Mouse (Mus musculus) small intestine, adult 2 months (tissue): ENCODE measurements around the gene Ccdc34. TPM values are rescaled to one million over a fixed set of nuclear protein-coding genes. Genes with fewer than 3 reads are reported as not detected.
A peak's percentile ranks its signal among the peaks of the same experiment; 100 is the strongest.

Experiments
- H3K27ac ChIP-seq: fragments of 200-500 bp; 2 replicates; pipeline ENCODE4 v1.5.1; 2012; ENCODE audit warnings: low read depth, low read length, control low read depth, inconsistent platforms; ENCODE audit not compliant: insufficient read depth
- H3K27me3 ChIP-seq: fragments of 200-500 bp; 2 replicates; pipeline ENCODE4 v1.6.1; 2012; ENCODE audit warnings: mild to moderate bottlenecking, moderate library complexity, low read length, inconsistent platforms; ENCODE audit not compliant: control insufficient read depth, insufficient read depth
- H3K36me3 ChIP-seq: fragments of 200-500 bp; 2 replicates; pipeline ENCODE4 v1.6.1; 2012; ENCODE audit warnings: mild to moderate bottlenecking, low read length, control low read depth, inconsistent platforms; ENCODE audit not compliant: control insufficient read depth, insufficient read depth
- H3K4me1 ChIP-seq: fragments of 200-500 bp; 2 replicates; pipeline ENCODE4 v1.6.1; 2012; ENCODE audit warnings: low read length, inconsistent platforms, mixed read lengths; ENCODE audit not compliant: control insufficient read depth, insufficient read depth, insufficient read length
- H3K4me3 ChIP-seq: fragments of 200-500 bp; 2 replicates; pipeline ENCODE4 v1.5.1; 2012; ENCODE audit warnings: low read depth, mild to moderate bottlenecking, control low read depth, inconsistent platforms, low read length, moderate library complexity
- CTCF ChIP-seq: fragments of 200-500 bp; IDR thresholded peaks from 2 replicates; pipeline ENCODE4 v1.5.1; 2012; ENCODE audit warnings: low read depth, mild to moderate bottlenecking, control low read depth, inconsistent platforms, low read length, moderate library complexity, mixed read lengths; ENCODE audit not compliant: insufficient replicate concordance, insufficient read length; ENCODE audit errors: extremely low read depth
- POLR2A ChIP-seq: fragments of 200-500 bp; IDR thresholded peaks from 2 replicates; pipeline ENCODE4 v1.6.1; 2012; ENCODE audit warnings: low read depth, mild to moderate bottlenecking, control low read depth, inconsistent platforms, low read length, moderate library complexity
- WGBS: fragments of 180-500 bp; shearing (Covaris S2); methylation state at CpG from one replicate; pipeline ENCODE4 v1.1.7; 2018; 5-methylcytosine and 5-hydroxymethylcytosine counted together
- polyA plus RNA-seq: library from polyadenylated mRNA; depleted of rRNA; stranded (reverse); fragments of >200 nt; gene quantifications from 2 replicates; pipeline ENCODE4 v1.2.3, GENCODE M21; 2012

The Ccdc34 gene
- polyA plus RNA-seq, 1 experiment: 10.2 TPM

DNA sequence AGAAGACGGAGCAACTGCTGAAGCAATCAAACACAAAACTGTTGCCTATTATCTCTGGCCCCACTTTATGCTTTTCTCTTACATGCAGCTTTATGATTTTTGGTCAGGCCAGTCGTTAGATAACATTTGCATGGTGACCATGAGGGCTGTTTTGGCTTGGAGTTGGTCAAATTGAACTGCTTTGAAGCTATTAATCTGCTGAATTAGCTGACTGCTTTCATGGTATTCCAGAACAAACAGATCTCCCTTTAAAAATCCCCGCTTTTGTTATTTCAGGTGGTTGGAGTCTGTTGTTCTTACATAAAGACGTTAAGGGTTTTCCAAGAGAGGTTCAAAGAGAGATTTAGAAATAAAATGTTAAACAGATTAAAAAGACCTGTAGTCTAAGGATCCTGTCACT is 40.8 kb downstream of the Ccdc34 start:
- no peak overlapping the region for H3K27ac ChIP-seq
- WGBS: 80% methylated on average over 4 of the region's 4 CpGs
- no peak for TF ChIP-seq CTCF
- TF ChIP-seq POLR2A: no peak

DNA sequence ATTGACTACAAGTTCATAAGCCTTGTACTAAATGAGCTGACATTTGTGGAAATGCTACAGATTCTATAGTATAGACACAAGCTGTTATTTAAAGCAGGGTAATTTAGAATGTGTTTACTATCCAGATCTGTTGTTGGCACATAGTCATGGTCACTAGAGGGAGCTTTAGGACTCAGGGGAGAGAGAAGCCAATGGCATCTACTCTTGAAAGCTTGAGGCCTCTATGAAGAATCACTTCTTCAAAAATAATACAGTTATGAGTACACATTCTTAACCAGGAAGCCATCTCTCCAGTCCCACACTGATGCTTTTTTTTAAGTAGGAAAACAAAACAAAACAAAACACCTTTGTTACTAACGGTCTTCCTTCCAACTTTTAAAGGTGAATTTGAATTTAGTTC is 45.5 kb downstream of the Ccdc34 start:
- Histone ChIP-seq H3K36me3 (no peaks in the 10 kb centered on the region), H3K4me3 (no peak overlapping the region), H3K27me3 (no peaks in the 10 kb centered on the region), H3K4me1 (peaks cover 3% of the 10 kb centered on the region; the same call in 1 of the 2 replicates), H3K27ac (no peak overlapping the region)
- no peak for TF ChIP-seq POLR2A
- no peak for TF ChIP-seq CTCF
- WGBS: 88% methylated on average over 1 of the region's 1 CpGs

More for the DNA sequence above, 40.8 kb downstream of the Ccdc34 start:
- Histone ChIP-seq H3K4me3 (no peak overlapping the region), H3K4me1 (peaks cover 3% of the 10 kb centered on the region; the same call in 1 of the 2 replicates), H3K36me3 (no peaks in the 10 kb centered on the region), H3K27me3 (no peaks in the 10 kb centered on the region)

GRCm38 (mm10) chr2:110068916-110069315 is 51.3 kb downstream of the Ccdc34 start:
- H3K27ac ChIP-seq: no peak overlapping the region
- no peaks in the 10 kb centered on the region for H3K36me3 ChIP-seq
- H3K27me3 ChIP-seq: no peaks in the 10 kb centered on the region
- peaks cover 6% of the 10 kb centered on the region; the same call in 1 of the 2 replicates for H3K4me1 ChIP-seq
- no peak overlapping the region for H3K4me3 ChIP-seq
- TF ChIP-seq CTCF (no peak), POLR2A (no peak)

GRCm38 (mm10) chr2:110073023-110073422 is 55.4 kb downstream of the Ccdc34 start:
- whole genome bisulfite sequencing: 32% methylated on average over 6 of the region's 6 CpGs

DNA sequence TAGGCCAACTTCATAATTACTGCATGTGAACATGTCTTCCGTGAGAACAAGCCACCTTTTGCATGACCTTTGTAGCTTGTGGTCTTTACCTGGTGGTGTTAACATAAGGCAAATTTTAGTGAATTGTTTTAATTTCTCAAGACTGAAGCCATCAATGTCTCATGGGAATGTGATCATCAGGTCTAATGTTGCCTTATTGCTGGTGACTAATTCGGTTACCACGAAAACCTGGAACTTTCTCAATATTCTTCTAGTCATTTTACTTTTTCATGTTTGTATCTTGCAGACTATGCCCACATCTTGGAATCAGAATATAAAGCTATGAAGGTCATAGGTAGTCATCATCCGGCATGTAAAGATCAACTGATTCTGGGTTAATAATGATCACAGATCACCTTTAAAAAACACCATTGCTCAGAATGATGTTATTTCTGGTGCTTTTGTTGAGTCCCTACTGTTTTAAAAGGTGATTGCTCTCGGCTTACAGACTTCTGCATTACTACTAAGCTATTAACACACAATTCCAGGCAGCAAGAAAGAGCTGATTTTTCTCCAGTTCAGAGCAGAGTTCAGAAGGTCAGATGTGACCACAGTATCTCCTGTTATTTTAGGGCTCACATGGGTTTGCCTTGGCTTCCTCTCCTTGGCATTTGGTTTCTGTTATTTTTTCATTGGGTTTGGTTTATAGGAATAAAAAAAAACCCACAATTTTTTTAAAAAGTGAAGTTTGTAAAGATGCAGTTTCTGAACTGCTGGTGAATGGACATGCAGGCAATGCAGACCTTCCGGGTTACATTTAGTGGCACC is 57.2 kb downstream of the Ccdc34 start:
- H3K27me3 ChIP-seq: no peaks in the 10 kb centered on the region
- peaks cover 11% of the 10 kb centered on the region for H3K4me1 ChIP-seq
- H3K4me3 ChIP-seq: no peak overlapping the region
- no peak for TF ChIP-seq POLR2A
- TF ChIP-seq CTCF: no peak
- H3K27ac ChIP-seq: no peak overlapping the region
- no peaks in the 10 kb centered on the region for H3K36me3 ChIP-seq
- 92% methylated on average over 6 of the region's 6 CpGs for WGBS

More at GRCm38 (mm10) chr2:110073023-110073422, 55.4 kb downstream of the Ccdc34 start:
- H3K4me1 ChIP-seq: peaks cover 9% of the 10 kb centered on the region
- H3K27me3 ChIP-seq: no peaks in the 10 kb centered on the region
- TF ChIP-seq CTCF (no peak), POLR2A (no peak)
- H3K36me3 ChIP-seq: no peaks in the 10 kb centered on the region
- H3K4me3 ChIP-seq: no peak overlapping the region
- H3K27ac ChIP-seq: no peak overlapping the region; the same call in 1 of the 2 replicates

- H3K4me1 ChIP-seq: peaks cover 11% of the 10 kb centered on the region
- H3K36me3 ChIP-seq: no peaks in the 10 kb centered on the region
- no peak for TF ChIP-seq CTCF
- TF ChIP-seq POLR2A: no peak
- no peaks in the 10 kb centered on the region for H3K27me3 ChIP-seq
- peak overlapping the region; percentile 58 for H3K27ac ChIP-seq
- WGBS: 22% methylated on average over 2 of the region's 2 CpGs
- no peak overlapping the region for H3K4me3 ChIP-seq
Observed at GRCm38 (mm10) chr2:110077240-110077639, 59.6 kb downstream of the Ccdc34 start.

- H3K4me1 ChIP-seq: peaks cover 10% of the 10 kb centered on the region
- TF ChIP-seq POLR2A (no peak), CTCF (no peak)
- no peaks in the 10 kb centered on the region for H3K27me3 ChIP-seq
- peak overlapping the region; percentile 58 for H3K27ac ChIP-seq
- H3K4me3 ChIP-seq: no peak overlapping the region
- 48% methylated on average over 2 of the region's 2 CpGs for WGBS
- H3K36me3 ChIP-seq: no peaks in the 10 kb centered on the region
Observed at GRCm38 (mm10) chr2:110077655-110078054, 60.0 kb downstream of the Ccdc34 start.
